Mouse (Mus musculus) embryonic facial prominence, embryonic 14.5 days (tissue): ENCODE measurements around the gene Golim4. TPM values are rescaled to one million over a fixed set of nuclear protein-coding genes. Genes with fewer than 3 reads are reported as not detected.

ENCODE experiments used
- ATAC-seq: fragments of 200-750 bp; cut with Nextera tagmentation; 2 replicates; pipeline ENCODE4 v1.8.0; 2017; ENCODE audit warnings: low read depth, moderate number of reproducible peaks, moderate TSS enrichment
- DNase-seq: peaks from one replicate; pipeline ENCODE4 v3.0.0-alpha.2; 2015; ENCODE audit warnings: low spot score
- H3K27ac ChIP-seq: fragments of 300-500 bp; sonication (generic); replicated peaks from 2 replicates; pipeline ENCODE4 v1.5.1; 2014; ENCODE audit warnings: low read depth, mild to moderate bottlenecking, low read length, moderate library complexity
- H3K27me3 ChIP-seq: fragments of 300-500 bp; sonication (generic); replicated peaks from 2 replicates; pipeline ENCODE4 v1.6.1; 2014; ENCODE audit warnings: low read length; ENCODE audit not compliant: control insufficient read depth, insufficient read depth
- H3K36me3 ChIP-seq: fragments of 300-500 bp; sonication (generic); 2 replicates; pipeline ENCODE4 v1.6.1; 2014; ENCODE audit warnings: low read length, mixed read lengths; ENCODE audit not compliant: control insufficient read depth, insufficient read depth
- H3K4me1 ChIP-seq: fragments of 300-500 bp; sonication (generic); 2 replicates; pipeline ENCODE4 v1.6.1; 2014; ENCODE audit warnings: antibody characterized with exemption, low read length; ENCODE audit not compliant: control insufficient read depth, insufficient read depth
- H3K4me2 ChIP-seq: fragments of 300-500 bp; sonication (generic); 2 replicates; pipeline ENCODE4 v1.6.1; 2014; ENCODE audit warnings: low read depth, mild to moderate bottlenecking, low read length, moderate library complexity, mixed read lengths
- H3K4me3 ChIP-seq: fragments of 300-500 bp; sonication (generic); 2 replicates; pipeline ENCODE4 v1.5.1; 2014; ENCODE audit warnings: low read depth, mild to moderate bottlenecking, low read length
- H3K9ac ChIP-seq: fragments of 300-500 bp; sonication (generic); 2 replicates; pipeline ENCODE4 v1.6.1; 2014; ENCODE audit warnings: low read depth, mild to moderate bottlenecking, low read length, moderate library complexity, mixed read lengths
- H3K9me3 ChIP-seq: fragments of 300-500 bp; sonication (generic); 2 replicates; pipeline ENCODE4 v1.6.1; 2016; ENCODE audit warnings: low read length; ENCODE audit not compliant: control insufficient read depth
- WGBS: fragments of 180-500 bp; shearing (Covaris S2); extraction: QIAGEN DNeasy Blood & Tissue Kit; methylation state at CpG from one replicate; pipeline ENCODE4 v1.1.7; 2014; 5-methylcytosine and 5-hydroxymethylcytosine counted together
- polyA plus RNA-seq: library from polyadenylated mRNA; unstranded; fragments of >200 nt; fragmentation: Nextera tagmentation; extraction: Ambion mirVana; gene quantifications from 2 replicates; pipeline ENCODE4 v1.2.1, GENCODE M21; 2014

The Golim4 gene
- polyA plus RNA-seq, 1 experiment from 2014 or later = 58.0 TPM

- no peak for ATAC-seq
- peak overlapping the region; percentile 85 for H3K4me2 ChIP-seq
- 38% methylated on average over 3 of the region's 3 CpGs for WGBS
- no peak overlapping the region for H3K27ac ChIP-seq
- 0 out of 2 replicates have a peak overlapping the region, but pooled peaks have one; percentile 84 for H3K9ac ChIP-seq
- H3K4me1 ChIP-seq = peaks cover 25% of the 10 kb centered on the region
- no peaks in the 10 kb centered on the region for H3K9me3 ChIP-seq
- peak overlapping the region; percentile 83 for H3K4me3 ChIP-seq
- no peaks in the 10 kb centered on the region for H3K36me3 ChIP-seq
- H3K27me3 ChIP-seq = no peaks in the 10 kb centered on the region
- DNase-seq = peak; percentile 8
Observed at GRCm38 (mm10) chr3:75954185-75954584, 2.6 kb downstream of the Golim4 start.

- Histone ChIP-seq H3K36me3 (no peaks in the 10 kb centered on the region), H3K27me3 (no peaks in the 10 kb centered on the region), H3K4me2 (0 out of 2 replicates have a peak overlapping the region, but pooled peaks have one; percentile 12), H3K27ac (no peak overlapping the region), H3K4me1 (peaks cover 31% of the 10 kb centered on the region), H3K9ac (no peak overlapping the region), H3K9me3 (no peaks in the 10 kb centered on the region), H3K4me3 (no peak overlapping the region)
- 47% methylated on average over 5 of the region's 5 CpGs for WGBS
- DNase-seq = peak; percentile 14
- no peak for ATAC-seq
Observed at GRCm38 (mm10) chr3:75952328-75953060, 4.3 kb downstream of the Golim4 start.

GRCm38 (mm10) chr3:75950897-75951296, 5.9 kb downstream of the Golim4 start:
- WGBS = 83% methylated on average over 6 of the region's 6 CpGs
- DNase-seq (no peak), ATAC-seq (no peak)
- no peak overlapping the region for H3K4me3 ChIP-seq
- no peaks in the 10 kb centered on the region for H3K36me3 ChIP-seq
- H3K9ac ChIP-seq = no peak overlapping the region
- no peak overlapping the region for H3K27ac ChIP-seq
- no peak overlapping the region for H3K4me2 ChIP-seq
- no peaks in the 10 kb centered on the region for H3K27me3 ChIP-seq
- no peaks in the 10 kb centered on the region for H3K9me3 ChIP-seq
- H3K4me1 ChIP-seq = peaks cover 31% of the 10 kb centered on the region

GRCm38 (mm10) chr3:75949358-75949757, 7.4 kb downstream of the Golim4 start:
- Histone ChIP-seq H3K4me3 (no peak overlapping the region), H3K9ac (no peak overlapping the region), H3K36me3 (no peaks in the 10 kb centered on the region), H3K4me2 (no peak overlapping the region), H3K27ac (no peak overlapping the region), H3K27me3 (no peaks in the 10 kb centered on the region), H3K4me1 (peaks cover 21% of the 10 kb centered on the region), H3K9me3 (no peaks in the 10 kb centered on the region)
- DNase-seq (no peak), ATAC-seq (no peak)
- WGBS = 77% methylated on average over 5 of the region's 5 CpGs

GRCm38 (mm10) chr3:75948541-75949095, 8.1 kb downstream of the Golim4 start:
- peak; percentile 8 for DNase-seq
- WGBS = 46% methylated on average over 2 of the region's 2 CpGs

GRCm38 (mm10) chr3:75948003-75948402, 8.7 kb downstream of the Golim4 start:
- no peak overlapping the region for H3K27ac ChIP-seq
- no peak overlapping the region for H3K9ac ChIP-seq
- H3K9me3 ChIP-seq = no peaks in the 10 kb centered on the region
- peaks cover 15% of the 10 kb centered on the region for H3K4me1 ChIP-seq
- no peak for ATAC-seq
- no peak overlapping the region for H3K4me2 ChIP-seq
- WGBS = 73% methylated on average over 1 of the region's 1 CpGs
- no peaks in the 10 kb centered on the region for H3K36me3 ChIP-seq
- no peaks in the 10 kb centered on the region for H3K27me3 ChIP-seq
- H3K4me3 ChIP-seq = no peak overlapping the region
- DNase-seq = no peak

More at GRCm38 (mm10) chr3:75948541-75949095, 8.1 kb downstream of the Golim4 start:
- no peak overlapping the region for H3K27ac ChIP-seq
- no peaks in the 10 kb centered on the region for H3K36me3 ChIP-seq
- H3K9me3 ChIP-seq = no peaks in the 10 kb centered on the region
- ATAC-seq = no peak
- no peak overlapping the region for H3K4me2 ChIP-seq
- no peak overlapping the region for H3K9ac ChIP-seq
- peaks cover 14% of the 10 kb centered on the region for H3K4me1 ChIP-seq
- H3K4me3 ChIP-seq = no peak overlapping the region
- H3K27me3 ChIP-seq = no peaks in the 10 kb centered on the region

- ATAC-seq = peak; percentile 70
- peak; percentile 81 for DNase-seq
- Histone ChIP-seq H3K4me3 (no peak overlapping the region), H3K27ac (peak overlapping the region; percentile 49), H3K9me3 (no peaks in the 10 kb centered on the region), H3K4me2 (no peak overlapping the region), H3K9ac (no peak overlapping the region), H3K4me1 (peaks cover 15% of the 10 kb centered on the region), H3K36me3 (no peaks in the 10 kb centered on the region), H3K27me3 (no peaks in the 10 kb centered on the region)
- WGBS = 40% methylated on average over 12 of the region's 12 CpGs
Observed at GRCm38 (mm10) chr3:75942303-75943060, 14.3 kb downstream of the Golim4 start.

- Histone ChIP-seq H3K27me3 (no peaks in the 10 kb centered on the region), H3K36me3 (no peaks in the 10 kb centered on the region), H3K9me3 (no peaks in the 10 kb centered on the region), H3K9ac (no peak overlapping the region), H3K27ac (0 out of 2 replicates have a peak overlapping the region, but pooled peaks have one; percentile 49), H3K4me1 (peaks cover 15% of the 10 kb centered on the region), H3K4me2 (no peak overlapping the region), H3K4me3 (no peak overlapping the region)
- 0 out of 2 replicates have a peak, but pooled peaks have one; percentile 20 for ATAC-seq
- DNase-seq = no peak
- WGBS = 23% methylated on average over 1 of the region's 1 CpGs
Observed at GRCm38 (mm10) chr3:75941864-75942263, 14.9 kb downstream of the Golim4 start.
